Mouse (Mus musculus): ENCODE data around the gene Entpd6. TPM values are rescaled to one million over a fixed set of nuclear protein-coding genes. Genes with fewer than 3 reads are reported as not detected.

Entpd6 gene
- polyA plus RNA-seq, 3 experiments from 2014 or later = 20.2 to 37.4 (median 35.8) TPM

- peak; percentile 20 for ATAC-seq
Observed at GRCm38 (mm10) chr2:150787234-150787771, 38.5 kb downstream of the Entpd6 start.

DNA sequence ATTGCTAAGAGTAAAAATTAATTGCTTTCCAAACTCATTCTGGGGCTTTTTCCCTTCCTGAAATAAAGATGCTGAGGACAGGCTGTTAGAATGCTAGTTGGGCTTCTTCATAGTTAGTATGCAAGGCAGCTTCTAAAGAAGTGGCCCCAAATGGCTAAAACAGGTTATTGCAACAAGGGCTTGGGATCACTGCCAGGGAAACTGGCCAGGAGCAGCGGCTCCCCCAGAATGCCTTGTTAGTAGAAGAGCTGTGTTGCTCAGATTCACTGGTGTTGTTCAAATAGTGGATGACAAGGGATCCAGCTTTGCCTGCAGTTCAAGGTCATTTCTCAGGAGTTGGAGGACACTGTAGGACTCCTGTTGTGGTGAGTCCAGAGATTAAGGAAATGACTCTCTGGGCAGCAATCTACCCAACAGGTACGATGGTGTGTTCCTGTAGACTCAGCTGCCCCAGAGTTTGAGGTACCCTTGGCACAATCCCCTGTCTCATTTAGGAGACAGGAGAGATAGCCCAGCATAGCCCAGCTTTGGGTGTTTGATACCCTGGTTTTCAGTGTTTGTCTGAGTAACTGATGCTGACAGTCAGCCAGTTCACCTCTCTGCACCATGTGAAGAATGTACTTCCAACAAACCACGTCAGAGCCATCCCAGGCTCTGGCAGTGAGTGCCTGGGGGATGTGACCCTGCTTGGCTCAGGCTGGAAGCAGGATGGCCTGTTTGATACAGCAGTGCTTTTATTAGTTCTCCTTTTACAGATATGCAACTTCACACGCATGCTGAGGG, 40.1 kb downstream of the Entpd6 start:
- ATAC-seq = no peak

DNA sequence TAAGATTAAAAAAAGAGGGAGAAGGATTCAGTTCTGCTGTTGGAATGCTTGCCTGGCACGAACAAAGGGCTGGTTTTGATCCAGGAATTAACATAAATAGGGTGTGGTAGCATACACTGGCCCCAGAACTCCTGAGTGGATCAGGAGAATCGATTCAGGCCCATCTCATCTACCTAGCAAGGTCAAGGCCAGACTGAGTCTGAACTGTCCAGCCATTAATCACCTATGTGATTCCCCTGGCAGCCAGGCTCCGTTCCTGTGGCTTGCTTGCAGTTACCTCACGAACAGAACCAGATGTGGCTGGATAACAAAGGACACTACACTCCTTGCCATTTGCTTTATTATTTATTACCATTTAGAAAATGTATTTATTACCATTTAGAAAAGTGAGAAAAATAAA, 44.5 kb downstream of the Entpd6 start:
- no peak for ATAC-seq

DNA sequence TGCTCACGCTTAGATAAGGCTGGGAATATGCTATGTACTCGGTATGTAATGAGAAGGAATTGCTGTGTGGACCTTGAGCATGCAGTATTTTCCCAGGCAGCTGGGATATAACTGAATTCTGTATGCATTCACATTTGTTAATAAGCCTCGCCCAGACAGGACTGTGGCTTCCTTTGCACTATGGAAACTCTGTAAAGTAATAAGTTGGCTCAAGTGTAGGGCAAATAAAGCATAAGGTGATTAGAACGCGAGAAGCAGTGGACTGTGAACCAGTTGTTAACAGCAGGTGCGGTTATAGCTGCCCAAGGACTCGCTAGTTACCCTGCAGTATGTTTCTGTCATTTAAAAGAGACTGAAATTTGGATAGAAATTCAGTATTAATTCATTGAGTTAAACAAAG, 49.2 kb downstream of the Entpd6 start:
- ATAC-seq = no peak

DNA sequence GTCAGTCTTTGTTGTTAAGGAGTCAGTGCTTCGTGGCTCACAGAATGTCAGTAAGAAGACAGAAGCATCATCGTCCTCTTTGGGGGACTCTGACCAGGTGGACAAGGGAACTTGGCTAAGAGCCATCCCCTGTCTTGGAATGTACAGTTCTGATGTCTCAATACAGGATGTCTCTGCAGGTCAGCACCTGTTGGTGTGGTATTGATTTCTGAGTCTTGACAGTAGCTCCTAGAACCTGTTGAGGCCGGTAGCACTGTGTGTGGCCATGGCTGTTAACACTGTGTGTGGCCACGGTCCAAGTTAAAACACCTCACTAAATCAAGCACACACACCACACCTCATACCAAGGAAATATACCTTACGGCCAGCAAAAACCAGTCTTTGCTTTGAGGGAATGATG, 51.8 kb downstream of the Entpd6 start:
- ATAC-seq = no peak

GRCm38 (mm10) chr2:150803035-150803434, 54.2 kb downstream of the Entpd6 start:
- ATAC-seq = peak; percentile 81

DNA sequence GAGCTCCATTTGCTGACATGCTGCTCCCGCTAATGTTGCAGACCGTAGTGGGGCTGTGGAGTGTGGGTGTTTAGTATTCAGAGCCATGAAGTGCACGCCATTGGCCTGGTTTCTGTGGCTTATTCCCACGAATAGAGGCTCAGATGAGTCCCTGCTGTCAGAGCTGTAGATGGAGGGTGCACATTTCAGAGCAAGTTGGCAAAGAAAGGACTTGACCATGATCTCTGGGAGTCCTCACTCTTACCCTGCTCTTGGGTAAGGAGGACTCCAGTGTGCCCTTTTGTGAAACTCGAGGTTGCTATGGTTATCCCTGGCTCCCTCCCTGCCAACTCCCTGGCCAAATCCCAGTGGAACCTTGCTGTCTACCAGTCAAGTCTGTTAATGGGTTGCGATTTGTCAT, 59.5 kb downstream of the Entpd6 start:
- no peak for ATAC-seq

DNA sequence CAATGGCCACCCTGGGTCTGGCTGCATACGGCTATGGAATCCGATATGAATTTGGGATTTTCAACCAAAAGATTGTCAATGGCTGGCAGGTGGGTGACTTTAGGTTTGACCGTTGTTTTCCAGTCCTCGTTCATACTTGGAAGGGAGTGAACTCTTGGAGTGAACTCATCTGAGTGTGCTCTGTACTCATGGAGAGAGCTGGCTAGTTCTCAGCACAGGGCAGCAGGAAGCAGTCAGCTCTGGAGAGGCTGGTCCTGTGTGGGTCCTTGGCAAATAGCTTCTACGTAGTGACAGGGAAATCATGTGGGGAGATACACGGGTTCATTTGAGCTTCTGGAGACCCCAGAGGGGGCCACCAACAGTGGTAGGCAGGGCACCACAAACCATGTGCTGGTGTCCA, 60.0 kb downstream of the Entpd6 start:
- ATAC-seq = no peak

GRCm38 (mm10) chr2:150810603-150811002, 61.8 kb downstream of the Entpd6 start:
- ATAC-seq = no peak

DNA sequence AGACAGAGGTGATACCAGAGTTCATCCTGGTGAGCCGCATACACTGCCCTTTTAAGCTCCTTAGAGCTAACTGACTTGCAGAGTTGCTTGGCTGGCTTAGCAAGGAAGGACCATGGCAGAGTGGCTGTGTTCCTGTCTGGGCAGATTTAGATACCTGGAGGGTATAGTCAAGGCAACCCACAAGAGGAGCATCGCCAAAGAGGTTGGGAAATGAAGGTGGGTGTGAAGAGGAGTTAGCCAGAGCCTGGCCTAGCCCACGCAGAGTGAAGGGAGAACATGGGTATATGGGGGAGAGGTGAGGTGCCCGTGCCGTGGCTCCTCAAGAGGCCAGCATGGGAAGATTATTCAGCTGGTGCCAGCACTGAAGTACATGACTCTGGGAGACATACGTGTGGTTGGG, 64.0 kb downstream of the Entpd6 start:
- ATAC-seq = no peak

GRCm38 (mm10) chr2:150816676-150817402, 68.0 kb downstream of the Entpd6 start:
- no peak for ATAC-seq

- no peak for ATAC-seq
Observed at GRCm38 (mm10) chr2:150818742-150819141, 69.9 kb downstream of the Entpd6 start.

- ATAC-seq = no peak
Observed at GRCm38 (mm10) chr2:150820720-150821119, 71.9 kb downstream of the Entpd6 start.

Other genes with a start within 250 kb of the Entpd6 start
- 100 to 1,000 TPM; 241 to 305 (median 284) TPM for gene Cst7, start 178.6 kb upstream of the Entpd6 start, polyA plus RNA-seq (2017; shearing (Covaris generic))
- gene Apmap, start 140.5 kb upstream of the Entpd6 start, polyA plus RNA-seq (2017; shearing (Covaris generic)) = 10 to 100 TPM; 14.9 to 16.8 (median 15.8) TPM
- 10 to 100 TPM in 2 of 3 experiments, 1 to 10 TPM in 1; 7.4 to 18.7 (median 13.7) TPM for gene Acss1, start 80.5 kb upstream of the Entpd6 start, polyA plus RNA-seq (2017; shearing (Covaris generic))
- gene Vsx1, start 59.7 kb upstream of the Entpd6 start, polyA plus RNA-seq (2017; shearing (Covaris generic)) = not detected
- gene Pygb, start 37.7 kb downstream of the Entpd6 start, polyA plus RNA-seq (2017; shearing (Covaris generic)) = 10 to 100 TPM; 45.0 to 48.4 (median 46.1) TPM
- 10 to 100 TPM in 2 of 3 experiments, 1 to 10 TPM in 1; 8.9 to 20.2 (median 18.5) TPM for gene Abhd12, start 155.7 kb downstream of the Entpd6 start, polyA plus RNA-seq (2017; shearing (Covaris generic))
- 10 to 100 TPM in 1 of 3 experiments, 1 to 10 TPM in 2; 4.6 to 21.8 (median 7.5) TPM for gene Gins1, start 156.4 kb downstream of the Entpd6 start, polyA plus RNA-seq (2017; shearing (Covaris generic))